In genomic region chr13:97778698-97779194, GRCm38 (mm10) we compare ENCODE assay signal across 12 mouse cellular contexts. TPM values are rescaled to one million over a fixed set of nuclear protein-coding genes. Genes with fewer than 3 reads are reported as not detected.
DNase-seq lines count a peak whose midpoint lies in the region; ATAC-seq lines count a peak whose summit lies in the region.
"Had no signal": no experiment of that assay in that cellular context is flagged by ENCODE, and none has a peak within 500 bp of the region (broad histone marks: within the 10 kb centered on the region; RNA-seq: fewer than 3 reads in every experiment).

No protein-coding gene starts in this region.

- no peak overlapping the region for H3K4me3 ChIP-seq in hindbrain, embryonic 10.5 days
- H3K4me3 ChIP-seq in hindbrain, embryonic 11.5 days (ENCODE audit: low read depth, low read length) = no peak overlapping the region
- H3K4me3 ChIP-seq in liver, embryonic 15.5 days (replicated peaks) = peak overlapping the region; percentile 37
- no peak overlapping the region for H3K4me3 ChIP-seq in embryonic facial prominence, embryonic 10.5 days
- H3K4me3 ChIP-seq: heart, embryonic 15.5 days; neural tube, embryonic 13.5 days had no signal

- peaks cover 5% of the 10 kb centered on the region; the same call in 1 of the 2 replicates for H3K27me3 ChIP-seq in hindbrain, embryonic 10.5 days (ENCODE audit: insufficient read depth, poor library complexity, severe bottlenecking)
- no peaks in the 10 kb centered on the region for H3K27me3 ChIP-seq in hindbrain, embryonic 11.5 days (ENCODE audit: control insufficient read depth, insufficient read depth, low read length)
- no peaks in the 10 kb centered on the region for H3K27me3 ChIP-seq in liver, embryonic 15.5 days
- H3K27me3 ChIP-seq in embryonic facial prominence, embryonic 10.5 days (replicated peaks; ENCODE audit: low read depth, poor library complexity, severe bottlenecking) = no peaks in the 10 kb centered on the region
- H3K27me3 ChIP-seq: heart, embryonic 15.5 days; neural tube, embryonic 13.5 days had no signal

- H3K4me2 ChIP-seq in hindbrain, embryonic 11.5 days (replicated peaks; ENCODE audit: low read depth, low read length) = no peak overlapping the region
- H3K4me2 ChIP-seq in liver, embryonic 15.5 days = peak overlapping the region; percentile 70
- H3K4me2 ChIP-seq: heart, embryonic 15.5 days; neural tube, embryonic 13.5 days had no signal

- no peak for ATAC-seq in hindbrain, embryonic 11.5 days (ENCODE audit: low FRiP score)
- peak; percentile 95 for ATAC-seq in liver, embryonic 15.5 days (ENCODE audit: insufficient read depth)
- ATAC-seq in granulocyte monocyte progenitor cell, adult 5-6 weeks (replicated peaks; ENCODE audit: poor library complexity, severe bottlenecking) = no peak
- ATAC-seq in activated CD4-positive, CD25-positive, alpha-beta regulatory T cell, adult 4 months = no peak

- H3K36me3 ChIP-seq in hindbrain, embryonic 10.5 days = no peaks in the 10 kb centered on the region
- H3K36me3 ChIP-seq in hindbrain, embryonic 11.5 days (ENCODE audit: control insufficient read depth, insufficient read depth, low read length) = no peaks in the 10 kb centered on the region
- no peaks in the 10 kb centered on the region for H3K36me3 ChIP-seq in liver, embryonic 15.5 days (replicated peaks)
- no peaks in the 10 kb centered on the region for H3K36me3 ChIP-seq in embryonic facial prominence, embryonic 10.5 days (replicated peaks)
- H3K36me3 ChIP-seq: heart, embryonic 15.5 days; neural tube, embryonic 13.5 days had no signal

- no peak overlapping the region for H3K9ac ChIP-seq in hindbrain, embryonic 11.5 days (ENCODE audit: low read depth, low read length)
- H3K9ac ChIP-seq in liver, embryonic 15.5 days = peak overlapping the region; percentile 50
- H3K9ac ChIP-seq: heart, embryonic 15.5 days; neural tube, embryonic 13.5 days had no signal

- peak overlapping the region; percentile 23; the same call in 1 of the 2 replicates for H3K27ac ChIP-seq in hindbrain, embryonic 10.5 days
- no peak overlapping the region for H3K27ac ChIP-seq in hindbrain, embryonic 11.5 days (ENCODE audit: low read depth, low read length)
- H3K27ac ChIP-seq in liver, embryonic 15.5 days (replicated peaks) = peak overlapping the region; percentile 99
- H3K27ac ChIP-seq in embryonic facial prominence, embryonic 10.5 days (replicated peaks) = no peak overlapping the region
- H3K27ac ChIP-seq: heart, embryonic 15.5 days; neural tube, embryonic 13.5 days had no signal

- no peaks in the 10 kb centered on the region for H3K9me3 ChIP-seq in hindbrain, embryonic 10.5 days
- H3K9me3 ChIP-seq in hindbrain, embryonic 11.5 days (ENCODE audit: control insufficient read depth, low read length) = no peaks in the 10 kb centered on the region
- H3K9me3 ChIP-seq in liver, embryonic 15.5 days (replicated peaks) = no peaks in the 10 kb centered on the region
- no peaks in the 10 kb centered on the region for H3K9me3 ChIP-seq in embryonic facial prominence, embryonic 10.5 days
- H3K9me3 ChIP-seq: heart, embryonic 15.5 days; neural tube, embryonic 13.5 days had no signal

- no peak for DNase-seq in hindbrain, embryonic 10.5 days (ENCODE audit: low spot score)
- no peak for DNase-seq in hindbrain, embryonic 11.5 days (ENCODE audit: low spot score)
- DNase-seq in 416B (ENCODE audit: low read depth) = peak; percentile 10
- DNase-seq in c-Kit-positive CD71-positive TER-119-positive erythroid progenitor cells, embryonic 14.5 days (ENCODE audit: low spot score) = peak; percentile 71
- DNase-seq in embryonic facial prominence, embryonic 10.5 days (ENCODE audit: low spot score) = no peak
- DNase-seq: kidney, postnatal 4 days; thymus, postnatal 25 days had no signal

- peaks cover 23% of the 10 kb centered on the region for H3K4me1 ChIP-seq in hindbrain, embryonic 10.5 days (replicated peaks)
- no peaks in the 10 kb centered on the region for H3K4me1 ChIP-seq in hindbrain, embryonic 11.5 days (replicated peaks; ENCODE audit: control insufficient read depth, insufficient read depth, low read length)
- peaks cover 67% of the 10 kb centered on the region for H3K4me1 ChIP-seq in liver, embryonic 15.5 days (replicated peaks)
- H3K4me1 ChIP-seq in embryonic facial prominence, embryonic 10.5 days = peaks cover 21% of the 10 kb centered on the region

- WGBS in hindbrain, embryonic 10.5 days = 89% methylated on average over 5 of the region's 5 CpGs
- 90% methylated on average over 5 of the region's 5 CpGs for WGBS in hindbrain, embryonic 11.5 days
- 11% methylated on average over 5 of the region's 5 CpGs for WGBS in liver, embryonic 15.5 days (ENCODE audit: insufficient replicate concordance)
- 82% methylated on average over 5 of the region's 5 CpGs for WGBS in embryonic facial prominence, embryonic 10.5 days

RNA-seq across cellular contexts. Expression of gene Gm10260, which starts 18.3 kb away (rescaled TPM):
- polyA plus RNA-seq in hindbrain, embryonic 10.5 days (2016; fragmentation: Nextera tagmentation; extraction: Ambion mirVana) = 3.7 and 3.8 TPM in 2 replicates
- polyA plus RNA-seq in hindbrain, embryonic 11.5 days (2014; fragmentation: Nextera tagmentation; extraction: Ambion mirVana) = 3.2 and 3.4 TPM in 2 replicates
- polyA plus RNA-seq in liver, embryonic 15.5 days (2015; fragmentation: Nextera tagmentation; extraction: Ambion mirVana) = 2.4 and 5.0 TPM in 2 replicates
- 17.2 and 27.7 TPM in 2 replicates for total RNA-seq in granulocyte monocyte progenitor cell, adult 5-6 weeks (2014; fragmentation: Nextera tagmentation)
- total RNA-seq in granulocyte monocyte progenitor cell, adult 5-6 weeks (2017) = 26.3 and 38.6 TPM in 2 replicates
- polyA plus RNA-seq in activated CD4-positive, CD25-positive, alpha-beta regulatory T cell, adult 4 months (2017; shearing (Covaris generic)) = 10 to 100 TPM in 1 of 2 experiments, 1 to 10 TPM in 1; 8.6 to 23.0 TPM
- 5.0 and 5.4 TPM in 2 replicates for polyA plus RNA-seq in embryonic facial prominence, embryonic 10.5 days (2016; fragmentation: Nextera tagmentation; extraction: Ambion mirVana)

Comparison
In these comparisons a context has a peak if more than half of its experiments do, and no peak if none do; other contexts are left out.
1. H3K27ac ChIP-seq: peak in hindbrain, embryonic 10.5 days (single experiment) and liver, embryonic 15.5 days (single experiment); none in hindbrain, embryonic 11.5 days (single experiment) and embryonic facial prominence, embryonic 10.5 days (single experiment).
2. DNase-seq: peak in 416B (single experiment) and c-Kit-positive CD71-positive TER-119-positive erythroid progenitor cells, embryonic 14.5 days (single experiment); none in hindbrain, embryonic 10.5 days (single experiment), hindbrain, embryonic 11.5 days (single experiment) and embryonic facial prominence, embryonic 10.5 days (single experiment).